Mouse (Mus musculus) heart, adult 2 months (tissue): ENCODE data around the gene Acy3. TPM values are rescaled to one million over a fixed set of nuclear protein-coding genes. Genes with fewer than 3 reads are reported as not detected.

Source experiments
- DNase-seq, 2 experiments: peaks; one replicate each; pipeline ENCODE4 v3.0.0; 2021
- H3K27ac ChIP-seq: fragments of 200-600 bp; 2 replicates; pipeline ENCODE4 v1.8.1; 2022
- H3K27me3 ChIP-seq: fragments of 200-500 bp; 2 replicates; pipeline ENCODE4 v1.6.1; 2012; ENCODE audit warnings: mild to moderate bottlenecking, low read length, inconsistent platforms, mixed read lengths; ENCODE audit not compliant: control insufficient read depth, insufficient read depth
- H3K36me3 ChIP-seq: fragments of 200-500 bp; 2 replicates; pipeline ENCODE4 v1.6.1; 2012; ENCODE audit warnings: low read length, inconsistent platforms; ENCODE audit not compliant: control insufficient read depth, insufficient read depth
- H3K4me1 ChIP-seq: fragments of 200-500 bp; 2 replicates; pipeline ENCODE4 v1.6.1; 2011; ENCODE audit warnings: low read length; ENCODE audit not compliant: control insufficient read depth, insufficient read depth
- H3K4me3 ChIP-seq: fragments of 200-600 bp; 2 replicates; pipeline ENCODE4 v1.8.1; 2022
- H3K79me2 ChIP-seq: fragments of 200-500 bp; replicated peaks from 2 replicates; pipeline ENCODE4 v1.6.1; 2012; ENCODE audit warnings: mild to moderate bottlenecking, inconsistent platforms, low read length, moderate library complexity, mixed read lengths; ENCODE audit not compliant: control insufficient read depth, insufficient read depth
- H3K9ac ChIP-seq: fragments of 200-500 bp; 2 replicates; pipeline ENCODE4 v1.6.1; 2012; ENCODE audit warnings: low read depth, mild to moderate bottlenecking, control low read depth, inconsistent platforms, low read length, mixed read lengths
- CTCF ChIP-seq: fragments of 200-600 bp; IDR thresholded peaks from 2 replicates; pipeline ENCODE4 v1.8.1; 2022; ENCODE audit warnings: antibody characterized with exemption, mild to moderate bottlenecking, moderate library complexity
- EP300 ChIP-seq: fragments of 200-500 bp; IDR thresholded peaks from 2 replicates; pipeline ENCODE4 v1.6.1; 2011; ENCODE audit warnings: low read depth, low read length, control low read depth; ENCODE audit not compliant: insufficient read depth
- POLR2A ChIP-seq: fragments of 200-500 bp; IDR thresholded peaks from 2 replicates; pipeline ENCODE4 v1.6.1; 2011; ENCODE audit warnings: mild to moderate bottlenecking, low read depth, low read length, control low read depth; ENCODE audit not compliant: insufficient read depth
- WGBS: fragments of 180-500 bp; shearing (Covaris S2); methylation state at CpG from one replicate; pipeline ENCODE4 v1.1.7; 2018; 5-methylcytosine and 5-hydroxymethylcytosine counted together
- intact Hi-C: fragments of 180-260 bp; cut with DNase I; formaldehyde crosslinking; loops from one replicate; pipeline ENCODE4 v1.15.1; 2025
- polyA plus RNA-seq: library from polyadenylated mRNA; depleted of rRNA; stranded (reverse); fragments of >200 nt; gene quantifications from 2 replicates; pipeline ENCODE4 v1.2.3, GENCODE M21; 2012
- total RNA-seq, 2 experiments: library from RNA; stranded (reverse); gene quantifications; 2 replicates each; pipeline ENCODE4 v1.2.3; 2021

Acy3 gene
- total and polyA plus RNA-seq, 3 experiments = 21.5 to 89.9 (median 28.0) TPM

DNA sequence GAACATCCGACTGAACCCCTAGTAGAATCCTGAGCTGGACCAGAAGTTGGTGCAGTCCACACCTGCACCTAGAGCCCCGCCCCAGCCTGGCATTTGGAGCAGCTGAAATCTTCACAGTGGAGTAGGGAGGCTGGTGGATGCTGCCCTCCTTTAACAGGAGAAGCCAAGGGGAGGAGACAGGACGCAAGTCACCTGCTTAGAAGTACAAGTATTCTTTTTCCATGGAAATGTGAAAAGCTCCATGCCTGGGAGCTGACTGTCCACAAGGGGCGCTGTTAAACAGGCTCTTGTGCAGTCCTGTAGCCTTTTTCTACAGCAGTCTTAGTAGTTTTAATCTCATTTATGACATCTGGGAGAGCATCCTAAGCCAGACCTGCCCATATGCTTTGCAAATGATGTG lies 2.4 kb downstream of the Acy3 start:
- H3K36me3 ChIP-seq = peaks cover 3% of the 10 kb centered on the region; the same call in 1 of the 2 replicates
- no peak overlapping the region for H3K9ac ChIP-seq
- no peaks in the 10 kb centered on the region for H3K79me2 ChIP-seq
- intact Hi-C loops = loop anchor here (10.0 kb wide), 1 partner anchor 384 kb away; no protein-coding TSS in a partner anchor
- no peaks in the 10 kb centered on the region for H3K27me3 ChIP-seq
- no peak overlapping the region for H3K4me3 ChIP-seq
- no peak for DNase-seq
- no peak overlapping the region for H3K27ac ChIP-seq
- peaks cover 26% of the 10 kb centered on the region for H3K4me1 ChIP-seq
- TF ChIP-seq CTCF (peak; percentile 43), EP300 (no peak)
- WGBS = 88% methylated on average over 4 of the region's 4 CpGs

- H3K27ac ChIP-seq = no peak overlapping the region
- H3K27me3 ChIP-seq = no peaks in the 10 kb centered on the region
- H3K4me1 ChIP-seq = peaks cover 14% of the 10 kb centered on the region
- no peaks in the 10 kb centered on the region for H3K79me2 ChIP-seq
- no peak overlapping the region for H3K9ac ChIP-seq
- WGBS = 73% methylated on average over 6 of the region's 6 CpGs
- peaks cover 3% of the 10 kb centered on the region; the same call in 1 of the 2 replicates for H3K36me3 ChIP-seq
- DNase-seq = no peak
- intact Hi-C loops = no loop called here
- no peak overlapping the region for H3K4me3 ChIP-seq
- TF ChIP-seq EP300 (no peak), POLR2A (no peak), CTCF (no peak)
Observed at GRCm38 (mm10) chr19:3990804-3991203, 4.4 kb downstream of the Acy3 start.

DNA sequence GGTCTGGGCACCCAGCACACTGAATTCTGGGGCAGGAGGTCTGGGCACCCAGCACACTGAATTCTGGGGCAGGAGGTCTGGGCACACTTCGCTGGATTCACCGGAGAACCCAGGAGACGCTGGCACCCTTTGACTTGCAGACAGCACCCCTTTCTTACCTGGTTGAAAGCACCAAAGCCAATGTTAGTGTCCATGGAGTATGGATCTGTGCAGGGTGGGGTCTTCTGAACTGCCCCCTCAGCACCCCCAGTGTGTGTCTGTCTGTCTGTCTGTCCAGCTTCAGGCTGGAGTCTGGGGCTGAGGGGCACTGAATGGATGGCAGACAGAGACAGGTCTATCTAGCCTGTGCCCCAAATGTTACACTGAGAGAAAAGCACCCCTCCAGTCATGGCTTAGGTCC lies 5.2 kb downstream of the Acy3 start:
- no peaks in the 10 kb centered on the region for H3K79me2 ChIP-seq
- intact Hi-C loops = no loop called here
- 95% methylated on average over 3 of the region's 3 CpGs for WGBS

DNA sequence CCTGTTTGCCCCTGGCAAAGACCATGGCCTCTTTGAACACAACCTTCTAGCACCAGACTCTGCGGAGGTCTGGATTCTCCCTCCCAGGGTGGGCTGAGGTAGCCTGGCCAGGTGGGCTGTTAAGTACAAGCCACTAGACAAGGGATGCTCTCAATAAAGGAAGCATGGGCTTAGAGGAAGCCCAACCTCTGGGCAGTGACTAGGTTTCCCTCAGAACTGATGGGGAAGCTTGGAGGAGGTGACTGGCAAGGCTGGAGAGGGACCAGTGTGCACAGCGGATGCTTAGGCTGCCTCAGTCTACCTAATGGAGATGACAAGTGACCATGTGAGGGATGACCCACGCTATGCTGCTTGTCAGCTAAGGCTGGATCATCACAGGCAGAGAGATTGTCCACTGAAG lies 5.6 kb downstream of the Acy3 start:
- no peaks in the 10 kb centered on the region for H3K27me3 ChIP-seq
- H3K27ac ChIP-seq = no peak overlapping the region
- no peak for TF ChIP-seq EP300
- TF ChIP-seq CTCF = no peak
- no peak for TF ChIP-seq POLR2A
- no peaks in the 10 kb centered on the region for H3K36me3 ChIP-seq
- H3K4me3 ChIP-seq = no peak overlapping the region
- no peak for DNase-seq
- H3K9ac ChIP-seq = no peak overlapping the region
- H3K4me1 ChIP-seq = peaks cover 4% of the 10 kb centered on the region
- intact Hi-C loops = no loop called here
- 93% methylated on average over 3 of the region's 3 CpGs for WGBS
- H3K79me2 ChIP-seq = no peaks in the 10 kb centered on the region

More for the DNA sequence above, 5.2 kb downstream of the Acy3 start:
- Histone ChIP-seq H3K27ac (no peak overlapping the region), H3K4me1 (peaks cover 8% of the 10 kb centered on the region), H3K9ac (no peak overlapping the region), H3K27me3 (no peaks in the 10 kb centered on the region), H3K4me3 (no peak overlapping the region), H3K36me3 (peaks cover 2% of the 10 kb centered on the region; the same call in 1 of the 2 replicates)
- TF ChIP-seq EP300 (no peak), CTCF (no peak), POLR2A (no peak)
- DNase-seq = no peak

GRCm38 (mm10) chr19:3992416-3992815 lies 6.0 kb downstream of the Acy3 start, which contains the start of gene Tbx10:
Tbx10 (plus strand) TSS chr19:3992752.
- 62% methylated on average over 5 of the region's 5 CpGs for WGBS
- H3K27ac ChIP-seq = no peak within 1 kb of the TSS
- intact Hi-C loops = no loop called here

DNA sequence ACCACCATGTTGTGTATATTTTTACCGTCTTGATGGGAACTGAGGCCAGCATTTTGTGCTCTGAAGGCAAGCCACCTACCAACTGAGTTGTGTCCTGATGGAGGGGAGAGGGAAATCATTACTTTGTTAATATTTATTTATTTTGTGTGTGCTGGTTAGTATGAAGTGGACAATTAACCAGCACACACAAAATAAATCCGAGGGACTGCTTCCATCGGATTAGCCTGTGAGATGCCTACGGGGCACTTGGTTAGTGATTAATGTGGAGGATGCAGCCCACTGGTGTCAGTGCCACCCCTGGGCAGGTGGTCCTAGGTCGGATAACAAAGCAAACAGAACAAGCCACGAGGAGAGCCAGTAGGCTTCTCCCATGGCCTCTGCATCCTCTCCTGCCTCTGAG lies 8.6 kb downstream of the Acy3 start:
- Histone ChIP-seq H3K36me3 (no peaks in the 10 kb centered on the region), H3K9ac (no peak overlapping the region), H3K27me3 (no peaks in the 10 kb centered on the region), H3K4me3 (no peak overlapping the region), H3K4me1 (peaks cover 2% of the 10 kb centered on the region; the same call in 1 of the 2 replicates), H3K27ac (no peak overlapping the region), H3K79me2 (no peaks in the 10 kb centered on the region)
- 73% methylated on average over 6 of the region's 6 CpGs for WGBS
- intact Hi-C loops = no loop called here
- TF ChIP-seq EP300 (no peak), CTCF (no peak), POLR2A (no peak)
- no peak for DNase-seq

More at GRCm38 (mm10) chr19:3992416-3992815, 6.0 kb downstream of the Acy3 start, which contains the start of gene Tbx10:
- H3K4me1 ChIP-seq = no peaks in the 10 kb centered on the region
- H3K36me3 ChIP-seq = no peaks in the 10 kb centered on the region
- TF ChIP-seq POLR2A = no peak
- TF ChIP-seq CTCF = no peak
- TF ChIP-seq EP300 = no peak
- H3K9ac ChIP-seq = no peak within 1 kb of the TSS
- H3K4me3 ChIP-seq = no peak within 1 kb of the TSS
- H3K27me3 ChIP-seq = no peaks in the 10 kb centered on the region
- H3K79me2 ChIP-seq = no peaks in the 10 kb centered on the region
- DNase-seq = no peak
